Mouse (Mus musculus): Measurements from ENCODE around the gene Olfr214.
"Not testable (repeated sequence)": the region's sequence is repeated elsewhere in the genome, so short reads cannot be mapped to it uniquely, and the experiment has no call there.

Olfr214 gene

GRCm38 (mm10) chr6:116553935-116554334 lies at the start of gene Olfr214:
Gene Olfr214 (plus strand): TSS chr6:116554235.
- DNase-seq (ENCODE audit: low read depth, low spot score), result no peak

GRCm38 (mm10) chr6:116506302-116507003 lies 47.6 kb upstream of the Olfr214 start, which contains the start of gene Olfr212:
Gene Olfr212 (plus strand): TSS chr6:116506516.
- DNase-seq (ENCODE audit: low read depth, low spot score), result not testable (repeated sequence)

- no peak for DNase-seq (ENCODE audit: low read depth, low spot score)
Measured at GRCm38 (mm10) chr6:116514832-116515231, 39.2 kb upstream of the Olfr214 start.

DNA sequence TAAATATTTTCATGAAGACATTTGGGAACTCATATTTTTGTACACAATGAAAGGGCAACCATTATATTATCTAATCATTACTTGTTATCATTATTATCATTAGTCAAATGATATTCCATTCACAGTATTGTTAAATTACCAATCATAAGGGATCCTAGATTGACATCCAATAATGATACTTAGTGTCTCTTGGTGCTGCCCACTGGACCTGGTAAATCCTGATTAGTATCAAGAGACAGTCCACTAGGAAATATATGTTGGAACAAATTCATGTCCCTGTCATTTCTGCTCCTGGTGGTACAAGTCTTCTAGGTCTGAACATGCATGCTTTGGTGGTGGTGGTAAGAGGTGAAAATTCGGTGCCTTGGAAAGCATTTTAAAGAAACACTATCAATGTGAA lies 15.9 kb upstream of the Olfr214 start, which contains the start of gene Olfr213:
TSS of gene Olfr213 (plus strand) at position 301 of the 400 bp plus-strand sequence.
- DNase-seq (ENCODE audit: low read depth, low spot score), result no peak

- DNase-seq (ENCODE audit: low read depth, low spot score), result no peak
Measured at GRCm38 (mm10) chr6:116542500-116542899, 11.5 kb upstream of the Olfr214 start.

DNA sequence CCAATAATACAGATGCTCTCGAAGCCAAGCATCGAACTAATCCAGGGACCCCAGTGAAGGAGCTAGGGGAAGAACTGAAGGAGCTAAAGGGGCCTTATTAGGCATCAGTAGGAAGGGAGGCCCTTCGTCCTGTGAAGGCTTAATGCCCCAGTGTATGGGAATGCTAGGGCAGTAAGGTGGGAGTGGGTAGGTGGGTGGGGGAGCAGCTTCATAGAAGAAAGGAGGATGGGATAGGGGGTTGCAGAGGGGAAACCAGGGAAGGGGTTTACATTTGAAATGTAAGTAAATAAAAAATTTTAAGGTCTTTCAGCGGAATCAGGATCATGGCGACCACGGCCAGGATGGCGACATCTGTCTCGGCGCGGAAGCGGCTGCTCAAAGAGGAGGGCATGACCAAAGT lies 3.2 kb upstream of the Olfr214 start, which contains the start of gene Gm5580:
TSS of gene Gm5580 (plus strand) at position 301 of the 400 bp plus-strand sequence.
- not testable (repeated sequence) for DNase-seq (ENCODE audit: low read depth, low spot score)

GRCm38 (mm10) chr6:116554952-116555351 lies 917 bp downstream of the Olfr214 start:
- no peak for DNase-seq (ENCODE audit: low read depth, low spot score)

DNA sequence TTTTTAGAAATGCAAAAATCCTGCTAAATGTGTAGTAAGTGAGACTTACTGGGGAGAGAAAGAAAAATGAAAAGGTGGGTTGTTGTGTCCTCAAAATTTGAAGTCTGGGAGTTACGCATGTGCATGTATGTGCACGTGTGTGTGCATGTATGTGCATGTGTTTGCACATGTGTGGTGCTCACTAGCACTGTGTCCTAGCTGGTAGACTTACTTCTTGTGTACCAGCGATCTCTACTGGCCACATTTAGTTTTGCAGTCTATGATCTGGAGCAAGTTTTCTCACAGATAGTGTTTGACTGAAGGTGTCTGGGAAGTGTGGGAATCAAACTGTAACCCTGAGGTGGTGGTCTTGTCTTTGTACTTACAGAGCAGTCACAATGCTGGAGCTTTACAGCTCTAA lies 15.8 kb downstream of the Olfr214 start:
- DNase-seq (ENCODE audit: low read depth, low spot score), result peak; percentile 6

DNA sequence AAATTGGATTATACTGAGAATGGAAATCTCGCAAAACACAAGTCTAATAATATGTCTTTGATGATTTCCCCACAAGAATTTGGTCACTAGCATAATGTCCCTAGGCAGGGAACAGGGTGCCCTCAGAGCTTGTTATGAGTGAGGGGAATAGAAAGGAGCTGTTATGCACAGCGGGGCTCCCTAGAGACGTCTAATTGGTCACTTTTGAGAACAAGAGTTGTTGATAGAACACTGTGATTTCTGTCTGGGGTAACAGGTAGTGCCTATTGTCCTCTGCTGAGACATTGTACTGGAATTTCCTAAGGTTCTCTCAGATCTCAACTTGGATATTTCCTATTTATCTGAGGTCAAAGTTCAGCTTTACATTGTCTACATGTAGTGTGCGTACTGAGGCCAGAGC lies 30.1 kb downstream of the Olfr214 start, which contains the start of gene Olfr215:
TSS of gene Olfr215 (minus strand) at position 101 of the 400 bp plus-strand sequence.
- DNase-seq (ENCODE audit: low read depth, low spot score), result no peak

DNA sequence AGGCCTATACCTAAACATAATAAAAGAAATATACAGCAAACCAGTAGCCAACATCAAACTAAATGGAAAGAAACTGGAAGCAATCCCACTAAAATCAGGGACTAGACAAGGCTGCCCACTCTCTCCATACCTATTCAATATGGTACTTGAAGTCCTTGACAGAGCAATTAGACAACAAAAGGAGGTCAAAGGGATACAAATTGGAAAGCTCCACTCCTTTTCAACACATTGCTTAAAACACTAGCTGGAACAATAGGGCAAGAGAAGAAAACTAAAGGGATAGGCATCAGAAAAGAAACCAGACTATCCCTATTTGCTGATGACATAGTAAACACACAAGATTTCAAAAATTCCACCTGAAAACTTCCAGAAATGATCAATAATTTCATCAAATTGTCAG lies 46.9 kb downstream of the Olfr214 start:
- DNase-seq (ENCODE audit: low read depth, low spot score), result not testable (repeated sequence)

DNA sequence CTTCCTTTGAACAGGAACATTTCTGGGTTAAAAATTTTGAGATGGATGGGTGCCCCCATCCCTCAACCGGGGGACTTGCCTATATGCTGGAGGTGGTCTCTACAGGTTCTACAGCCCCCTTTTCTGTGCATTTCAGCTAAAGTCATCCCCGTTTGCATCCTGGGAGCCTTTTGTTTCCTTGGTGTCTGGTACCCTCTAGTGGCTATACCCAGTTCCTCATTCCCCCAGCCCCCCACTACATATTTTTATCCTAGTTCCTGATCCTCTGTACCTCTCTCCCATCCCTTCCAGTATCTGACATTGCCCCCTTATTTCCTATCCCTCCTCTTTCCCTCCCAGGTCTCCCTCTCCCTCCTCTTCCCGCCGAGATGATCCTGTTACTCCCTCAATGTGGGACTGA lies 53.2 kb downstream of the Olfr214 start:
- no peak for DNase-seq (ENCODE audit: low read depth, low spot score)
